Mouse (Mus musculus) spleen, adult 2 months (tissue): ENCODE results near the gene Sult2a3.

Source experiments
- CTCF ChIP-seq: fragments of 200-500 bp; IDR thresholded peaks from 2 replicates; pipeline ENCODE4 v1.5.1; 2011; ENCODE audit warnings: mild to moderate bottlenecking, inconsistent platforms; ENCODE audit not compliant: insufficient read depth, insufficient read length, insufficient replicate concordance; ENCODE audit errors: extremely low read depth
- POLR2A ChIP-seq: fragments of 200-500 bp; IDR thresholded peaks from 2 replicates; pipeline ENCODE4 v1.6.1; 2011; ENCODE audit warnings: low read depth, low read length, inconsistent platforms

GRCm38 (mm10) chr7:14116761-14117160 lies 6.1 kb downstream of the Sult2a3 start:
- TF ChIP-seq POLR2A (no peak), CTCF (no peak)
